Mouse (Mus musculus): Measurements from ENCODE around the gene Fcrl5. TPM values are rescaled to one million over a fixed set of nuclear protein-coding genes. Genes with fewer than 3 reads are reported as not detected.

The Fcrl5 gene
- polyA plus RNA-seq, 1 experiment from 2014 or later = not detected

- H3K4me1 ChIP-seq (replicated peaks) = 0 out of 2 replicates have a peak, but pooled peaks cover 6% of the 10 kb centered on the region
- no peaks in the 10 kb centered on the region for H3K9me3 ChIP-seq
- H3K4me3 ChIP-seq (replicated peaks) = no peak overlapping the region
- H3K27ac ChIP-seq = no peak overlapping the region
- H3K4me2 ChIP-seq (replicated peaks) = no peak overlapping the region
- H3K36me3 ChIP-seq = peaks cover 12% of the 10 kb centered on the region
- no peak for ATAC-seq
- no peak overlapping the region for H3K9ac ChIP-seq
- WGBS = 38% methylated on average over 8 of the region's 8 CpGs
- no peaks in the 10 kb centered on the region for H3K27me3 ChIP-seq (replicated peaks)
Measured at GRCm38 (mm10) chr3:87540714-87541113, 105.1 kb downstream of the Fcrl5 start.

GRCm38 (mm10) chr3:87542481-87543215, 107.1 kb downstream of the Fcrl5 start:
- H3K4me2 ChIP-seq (replicated peaks) = no peak overlapping the region
- H3K4me3 ChIP-seq (replicated peaks) = no peak overlapping the region
- 0 out of 2 replicates have a peak, but pooled peaks cover 6% of the 10 kb centered on the region for H3K4me1 ChIP-seq (replicated peaks)
- WGBS = 72% methylated on average over 7 of the region's 7 CpGs
- no peaks in the 10 kb centered on the region for H3K27me3 ChIP-seq (replicated peaks)
- H3K27ac ChIP-seq = no peak overlapping the region
- no peak for ATAC-seq
- no peaks in the 10 kb centered on the region for H3K9me3 ChIP-seq
- no peak overlapping the region for H3K9ac ChIP-seq
- H3K36me3 ChIP-seq = no peaks in the 10 kb centered on the region

- WGBS = 87% methylated on average over 3 of the region's 3 CpGs
- no peak for ATAC-seq
- no peaks in the 10 kb centered on the region for H3K4me1 ChIP-seq (replicated peaks)
Measured at GRCm38 (mm10) chr3:87545554-87545953, 110.0 kb downstream of the Fcrl5 start.

GRCm38 (mm10) chr3:87546291-87546721, 110.7 kb downstream of the Fcrl5 start:
- 0 out of 2 replicates have a peak, but pooled peaks cover 6% of the 10 kb centered on the region for H3K27me3 ChIP-seq (replicated peaks)
- H3K4me3 ChIP-seq (replicated peaks) = no peak overlapping the region
- no peaks in the 10 kb centered on the region for H3K9me3 ChIP-seq
- H3K4me2 ChIP-seq (replicated peaks) = no peak overlapping the region
- H3K27ac ChIP-seq = no peak overlapping the region
- no peak overlapping the region for H3K9ac ChIP-seq
- H3K4me1 ChIP-seq (replicated peaks) = no peaks in the 10 kb centered on the region
- ATAC-seq = no peak
- 78% methylated on average over 10 of the region's 10 CpGs for WGBS
- H3K36me3 ChIP-seq = no peaks in the 10 kb centered on the region

More at GRCm38 (mm10) chr3:87545554-87545953, 110.0 kb downstream of the Fcrl5 start:
- no peak overlapping the region for H3K4me3 ChIP-seq (replicated peaks)
- no peaks in the 10 kb centered on the region for H3K36me3 ChIP-seq
- H3K27me3 ChIP-seq (replicated peaks) = 0 out of 2 replicates have a peak, but pooled peaks cover 6% of the 10 kb centered on the region
- H3K4me2 ChIP-seq (replicated peaks) = no peak overlapping the region
- no peaks in the 10 kb centered on the region for H3K9me3 ChIP-seq
- no peak overlapping the region for H3K27ac ChIP-seq
- no peak overlapping the region for H3K9ac ChIP-seq

GRCm38 (mm10) chr3:87549908-87550307, 114.3 kb downstream of the Fcrl5 start:
- Histone ChIP-seq H3K27me3 (replicated peaks) (0 out of 2 replicates have a peak, but pooled peaks cover 6% of the 10 kb centered on the region), H3K9me3 (no peaks in the 10 kb centered on the region), H3K36me3 (no peaks in the 10 kb centered on the region), H3K4me1 (replicated peaks) (no peaks in the 10 kb centered on the region), H3K4me3 (replicated peaks) (no peak overlapping the region), H3K27ac (no peak overlapping the region), H3K9ac (no peak overlapping the region), H3K4me2 (replicated peaks) (0 out of 2 replicates have a peak overlapping the region, but pooled peaks have one; percentile 17)
- ATAC-seq = no peak
- 28% methylated on average over 14 of the region's 14 CpGs for WGBS

Other genes starting within 250 kb of the Fcrl5 start
- gene Fcrls, start 172.0 kb upstream of the Fcrl5 start, polyA plus RNA-seq (2015; fragmentation: Nextera tagmentation; extraction: Ambion mirVana) = 6.4 TPM in 2 replicates
- 0.50 and 0.98 TPM in 2 replicates for gene Cd5l, start 77.9 kb upstream of the Fcrl5 start, polyA plus RNA-seq (2015; fragmentation: Nextera tagmentation; extraction: Ambion mirVana)
- gene Fcrl1, start 59.4 kb upstream of the Fcrl5 start, polyA plus RNA-seq (2015; fragmentation: Nextera tagmentation; extraction: Ambion mirVana) = 0.20 and 0.27 TPM in 2 replicates
- 12.5 and 13.1 TPM in 2 replicates for gene Etv3, start 89.6 kb downstream of the Fcrl5 start, polyA plus RNA-seq (2015; fragmentation: Nextera tagmentation; extraction: Ambion mirVana)
- gene Arhgef11, start 181.8 kb downstream of the Fcrl5 start, polyA plus RNA-seq (2015; fragmentation: Nextera tagmentation; extraction: Ambion mirVana) = 13.7 and 14.4 TPM in 2 replicates

All from intestine, embryonic 15.5 days (tissue).